Mouse (Mus musculus): ENCODE results near the gene Cog5.

The Cog5 gene

GRCm38 (mm10) chr12:31895095-31895734 is 240.5 kb downstream of the Cog5 start:
- DNase-seq (ENCODE audit: low spot score) = no peak

- DNase-seq (ENCODE audit: low spot score) = no peak
Observed at GRCm38 (mm10) chr12:31895888-31896287, 241.2 kb downstream of the Cog5 start.

GRCm38 (mm10) chr12:31896295-31896694 is 241.6 kb downstream of the Cog5 start:
- DNase-seq (ENCODE audit: low spot score) = no peak

GRCm38 (mm10) chr12:31896986-31897385 is 242.3 kb downstream of the Cog5 start:
- no peak for DNase-seq (ENCODE audit: low spot score)

- DNase-seq (ENCODE audit: low spot score) = no peak
Observed at GRCm38 (mm10) chr12:31897456-31897855, 242.8 kb downstream of the Cog5 start.

- DNase-seq (ENCODE audit: low spot score) = no peak
Observed at GRCm38 (mm10) chr12:31900391-31900914, 245.8 kb downstream of the Cog5 start.

GRCm38 (mm10) chr12:31905696-31906551 is 251.3 kb downstream of the Cog5 start:
- no peak for DNase-seq (ENCODE audit: low spot score)

GRCm38 (mm10) chr12:31907436-31907835 is 252.8 kb downstream of the Cog5 start:
- DNase-seq (ENCODE audit: low spot score) = no peak

GRCm38 (mm10) chr12:31912966-31913551 is 258.4 kb downstream of the Cog5 start:
- DNase-seq (ENCODE audit: low spot score) = no peak

- no peak for DNase-seq (ENCODE audit: low spot score)
Observed at GRCm38 (mm10) chr12:31913614-31914013, 258.9 kb downstream of the Cog5 start.

GRCm38 (mm10) chr12:31916691-31917090 is 262.0 kb downstream of the Cog5 start:
- no peak for DNase-seq (ENCODE audit: low spot score)

GRCm38 (mm10) chr12:31917245-31917644 is 262.6 kb downstream of the Cog5 start:
- DNase-seq (ENCODE audit: low spot score) = no peak

GRCm38 (mm10) chr12:31920464-31921405 is 266.1 kb downstream of the Cog5 start:
- no peak for DNase-seq (ENCODE audit: low spot score)

- DNase-seq (ENCODE audit: low spot score) = no peak
Observed at GRCm38 (mm10) chr12:31924135-31924534, 269.5 kb downstream of the Cog5 start.

- DNase-seq (ENCODE audit: low spot score) = no peak
Observed at GRCm38 (mm10) chr12:31925343-31925742, 270.7 kb downstream of the Cog5 start.

- DNase-seq (ENCODE audit: low spot score) = no peak
Observed at GRCm38 (mm10) chr12:31926661-31927061, 272.0 kb downstream of the Cog5 start.

- no peak for DNase-seq (ENCODE audit: low spot score)
Observed at GRCm38 (mm10) chr12:31928498-31928897, 273.8 kb downstream of the Cog5 start.

- no peak for DNase-seq (ENCODE audit: low spot score)
Observed at GRCm38 (mm10) chr12:31931818-31932217, 277.1 kb downstream of the Cog5 start.

GRCm38 (mm10) chr12:31936657-31937300 is 282.1 kb downstream of the Cog5 start:
- DNase-seq (ENCODE audit: low spot score) = no peak

- no peak for DNase-seq (ENCODE audit: low spot score)
Observed at GRCm38 (mm10) chr12:31937613-31938012, 282.9 kb downstream of the Cog5 start.

- no peak for DNase-seq (ENCODE audit: low spot score)
Observed at GRCm38 (mm10) chr12:31938391-31938997, 283.8 kb downstream of the Cog5 start.

All from layer of hippocampus, adult 9-10 months (tissue).